Mouse (Mus musculus) liver, adult 2 months (tissue): ENCODE results near the gene Adarb1.

Experiments used
- CTCF ChIP-seq: fragments of 200-500 bp; IDR thresholded peaks from 2 replicates; pipeline ENCODE4 v1.5.1; 2011; ENCODE audit warnings: low read depth, low read length, control low read depth
- POLR2A ChIP-seq: fragments of 200-500 bp; IDR thresholded peaks from 2 replicates; pipeline ENCODE4 v1.6.1; 2011; ENCODE audit warnings: low read length, control low read depth; ENCODE audit not compliant: insufficient read depth; ENCODE audit errors: extremely low read depth

- TF ChIP-seq POLR2A, result no peak
- TF ChIP-seq CTCF, result no peak
These were observed 130.4 kb downstream of the Adarb1 start for GRCm38 (mm10) chr10:77287626-77288025.
